Mouse (Mus musculus): ENCODE data around the gene Gjb4.

GRCm38 (mm10) chr4:127365433-127365832 lies 11.6 kb upstream of the Gjb4 start:
- no peak for TF ChIP-seq CTCF (IDR thresholded peaks at IDR 0.05; ENCODE audit: low read depth, low read length)
- TF ChIP-seq TAL1 (conservative IDR thresholded peaks at IDR 0.05; ENCODE audit: low read depth, low read length): no peak
- TF ChIP-seq GATA1 (IDR thresholded peaks at IDR 0.05; ENCODE audit: borderline replicate concordance, low read length): no peak
- no peak for TF ChIP-seq POLR2AphosphoS5 (IDR thresholded peaks at IDR 0.05; ENCODE audit: insufficient replicate concordance, low read depth, low read length)
- no peak for TF ChIP-seq GATA2 (IDR thresholded peaks at IDR 0.05; ENCODE audit: borderline replicate concordance, low read depth, low read length)
